Mouse (Mus musculus): Measurements from ENCODE around the gene Uevld. TPM values are rescaled to one million over a fixed set of nuclear protein-coding genes. Genes with fewer than 3 reads are reported as not detected.

Gene Uevld
- total and polyA plus RNA-seq, 3 experiments: 2.9 to 6.6 (median 4.6) TPM

DNA sequence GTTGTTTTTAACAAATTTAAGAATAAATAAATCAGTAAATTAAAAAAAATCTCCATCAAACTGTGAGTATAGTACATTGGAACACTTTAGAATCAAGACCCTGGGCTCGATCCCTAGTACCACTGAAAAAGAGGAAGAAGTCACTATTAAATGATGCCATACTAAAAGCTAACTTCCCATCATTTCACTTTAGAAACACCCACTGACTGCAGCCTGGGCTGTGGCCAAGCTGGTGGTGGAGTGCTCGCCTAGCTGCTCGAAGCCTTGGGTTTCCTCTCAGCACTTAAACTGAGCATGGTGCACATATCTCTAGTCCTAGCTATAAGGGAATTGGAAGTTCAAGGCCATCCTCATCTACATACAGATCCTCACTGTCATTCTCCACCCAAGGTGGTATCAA lies 47.1 kb downstream of the Uevld start:
- no peaks in the 10 kb centered on the region for H3K9me3 ChIP-seq (replicated peaks; ENCODE audit: low read length)
- no peak overlapping the region for H3K4me3 ChIP-seq (replicated peaks in 1 of 3; ENCODE audit: low read depth in 2 of 3, low read length in 2 of 3, poor library complexity in 1 of 3)
- no peaks in the 10 kb centered on the region for H3K27me3 ChIP-seq (replicated peaks)
- H3K4me1 ChIP-seq (ENCODE audit: control insufficient read depth in 1 of 2, insufficient read depth in 2 of 2): peaks cover under 1 to 5% of the 10 kb centered on the region in 2 experiments; a peak in 3 of 4 replicates
- no peak overlapping the region for H3K9ac ChIP-seq (ENCODE audit: insufficient read depth, low read depth)
- H3K79me2 ChIP-seq (replicated peaks; ENCODE audit: control insufficient read depth, extremely low read depth, insufficient read depth, poor library complexity, severe bottlenecking): peaks cover 12% of the 10 kb centered on the region
- DNase-seq (ENCODE audit: extremely low read depth): no peak
- H3K4me2 ChIP-seq (ENCODE audit: insufficient read depth, low read depth, poor library complexity, severe bottlenecking): no peak overlapping the region
- H3K36me3 ChIP-seq (replicated peaks in 1 of 2; ENCODE audit: control insufficient read depth in 1 of 2, insufficient read depth in 1 of 2, low read length in 1 of 2): peaks cover 48 to 89% of the 10 kb centered on the region in 2 experiments
- no peak overlapping the region for H3K27ac ChIP-seq (ENCODE audit: insufficient read depth, low read depth)
- in situ Hi-C loops (cut with MboI; ENCODE audit: low pct_ligation_motif_present, low pct_unique_long_range_greater_than_20kb, low sequenced_read_pairs) (no loop called here), dilution Hi-C loops (cut with MboI; ENCODE audit: extremely low pct_ligation_motif_present, extremely low pct_unique_long_range_greater_than_20kb, low sequenced_read_pairs) (no loop called here)
- TF ChIP-seq CTCF (conservative IDR thresholded peaks at IDR 0.05 in 1 of 2, IDR thresholded peaks at IDR 0.05 in 1 of 2; ENCODE audit: low read depth in 2 of 2, low read length in 2 of 2): no peak
- TF ChIP-seq NELFE (IDR thresholded peaks at IDR 0.05; ENCODE audit: low read depth, low read length): no peak
- no peak for TF ChIP-seq SMC3 (IDR thresholded peaks at IDR 0.05; ENCODE audit: low read depth, low read length)
- TF ChIP-seq NRF1 (IDR thresholded peaks at IDR 0.05; ENCODE audit: low read depth, low read length): no peak
- TF ChIP-seq ZNF384 (IDR thresholded peaks at IDR 0.05; ENCODE audit: low read depth, low read length): no peak
- no peak for TF ChIP-seq USF1 (IDR thresholded peaks at IDR 0.05; ENCODE audit: low read depth, low read length)
- no peak for TF ChIP-seq POLR2AphosphoS2 (IDR thresholded peaks at IDR 0.05; ENCODE audit: low read depth, low read length)
- no peak for TF ChIP-seq PAX5 (IDR thresholded peaks at IDR 0.05; ENCODE audit: low read length)
- TF ChIP-seq MXI1 (IDR thresholded peaks at IDR 0.05; ENCODE audit: low read depth, low read length): no peak
- TF ChIP-seq UBTF (IDR thresholded peaks at IDR 0.05; ENCODE audit: low read depth, low read length): no peak
- TF ChIP-seq ZC3H11A (IDR thresholded peaks at IDR 0.05; ENCODE audit: low read depth, low read length): no peak
- no peak for TF ChIP-seq KAT2A (IDR thresholded peaks at IDR 0.05; ENCODE audit: insufficient replicate concordance, low read length)
- TF ChIP-seq IRF4 (IDR thresholded peaks at IDR 0.05; ENCODE audit: low read depth, low read length): no peak

GRCm38 (mm10) chr7:46899343-46899742 lies 59.0 kb downstream of the Uevld start:
- TF ChIP-seq EP300 (IDR thresholded peaks at IDR 0.05; ENCODE audit: low read length) (peak; percentile 54; the same call in 1 of the 2 replicates), MAFK (IDR thresholded peaks at IDR 0.05; ENCODE audit: insufficient replicate concordance, low read length) (no peak), NRF1 (IDR thresholded peaks at IDR 0.05; ENCODE audit: low read depth, low read length) (no peak), MEF2A (IDR thresholded peaks at IDR 0.05; ENCODE audit: borderline replicate concordance, low read depth, low read length) (no peak), JUN (IDR thresholded peaks at IDR 0.05; ENCODE audit: insufficient read depth, low read depth, low read length) (peak; percentile 88), JUND (conservative IDR thresholded peaks at IDR 0.05; ENCODE audit: low read depth, low read length) (peak; percentile 96), CTCF (conservative IDR thresholded peaks at IDR 0.05 in 1 of 2, IDR thresholded peaks at IDR 0.05 in 1 of 2; ENCODE audit: low read depth in 2 of 2, low read length in 2 of 2) (no peak), IRF4 (IDR thresholded peaks at IDR 0.05; ENCODE audit: low read depth, low read length) (peak; percentile 93), KAT2A (IDR thresholded peaks at IDR 0.05; ENCODE audit: insufficient replicate concordance, low read length) (no peak), ZNF384 (IDR thresholded peaks at IDR 0.05; ENCODE audit: low read depth, low read length) (no peak), MYC (IDR thresholded peaks at IDR 0.05; ENCODE audit: low read depth, low read length) (no peak), SMC3 (IDR thresholded peaks at IDR 0.05; ENCODE audit: low read depth, low read length) (no peak), PAX5 (IDR thresholded peaks at IDR 0.05; ENCODE audit: low read length) (no peak), TBP (conservative IDR thresholded peaks at IDR 0.05; ENCODE audit: low read depth, low read length) (no peak)

More at GRCm38 (mm10) chr7:46899343-46899742, 59.0 kb downstream of the Uevld start:
- H3K36me3 ChIP-seq (replicated peaks in 1 of 2; ENCODE audit: control insufficient read depth in 1 of 2, insufficient read depth in 1 of 2, low read length in 1 of 2): peaks cover 25 to 71% of the 10 kb centered on the region in 2 experiments
- peak; percentile 21 for DNase-seq (ENCODE audit: extremely low read depth)
- no peak overlapping the region for H3K4me2 ChIP-seq (ENCODE audit: insufficient read depth, low read depth, poor library complexity, severe bottlenecking)
- H3K27me3 ChIP-seq (replicated peaks): no peaks in the 10 kb centered on the region
- in situ Hi-C loops (cut with MboI; ENCODE audit: low pct_ligation_motif_present, low pct_unique_long_range_greater_than_20kb, low sequenced_read_pairs): no loop called here
- dilution Hi-C loops (cut with MboI; ENCODE audit: extremely low pct_ligation_motif_present, extremely low pct_unique_long_range_greater_than_20kb, low sequenced_read_pairs): no loop called here
- no peaks in the 10 kb centered on the region for H3K9me3 ChIP-seq (replicated peaks; ENCODE audit: low read length)
- H3K9ac ChIP-seq (ENCODE audit: insufficient read depth, low read depth): no peak overlapping the region
- no peak overlapping the region for H3K4me3 ChIP-seq (replicated peaks in 1 of 3; ENCODE audit: low read depth in 2 of 3, low read length in 2 of 3, poor library complexity in 1 of 3)
- no peak overlapping the region for H3K27ac ChIP-seq (ENCODE audit: insufficient read depth, low read depth)
- H3K79me2 ChIP-seq (replicated peaks; ENCODE audit: control insufficient read depth, extremely low read depth, insufficient read depth, poor library complexity, severe bottlenecking): 0 out of 2 replicates have a peak, but pooled peaks cover 2% of the 10 kb centered on the region
- H3K4me1 ChIP-seq (ENCODE audit: control insufficient read depth in 1 of 2, insufficient read depth in 2 of 2): peaks cover 2 to 31% of the 10 kb centered on the region in 2 experiments; a peak in 3 of 4 replicates
